Comparison of ENCODE assay signal across 24 mouse cellular contexts in genomic region chr2:112298221-112298620, GRCm38 (mm10). TPM values are rescaled to one million over a fixed set of nuclear protein-coding genes. Genes with fewer than 3 reads are reported as not detected.
"Had no signal": no experiment of that assay in that cellular context is flagged by ENCODE, and none has a peak within 500 bp of the region (broad histone marks: within the 10 kb centered on the region; RNA-seq: fewer than 3 reads in every experiment).

No protein-coding gene starts in this region.

- DNase-seq: liver, postnatal 0 days; lung, adult 2 months; lung, postnatal 14 days; lung, postnatal 36 days; right cerebral cortex, postnatal 25 days; right cerebral cortex, postnatal 4 days; thymus, adult 2 months; thymus, postnatal 25 days; thymus, postnatal 4 days had no signal

- H3K4me3 ChIP-seq: lung, embryonic 15.5 days; megakaryocyte, embryonic 14.5 days; midbrain, embryonic 13.5 days; midbrain, embryonic 15.5 days; neural tube, embryonic 12.5 days; stomach, embryonic 15.5 days had no signal

- ATAC-seq: liver, postnatal 0 days; lung, postnatal 0 days; midbrain, embryonic 13.5 days; midbrain, embryonic 15.5 days had no signal

- H3K9ac ChIP-seq: liver, postnatal 0 days; lung, embryonic 15.5 days; midbrain, embryonic 13.5 days; midbrain, embryonic 15.5 days; neural tube, embryonic 12.5 days; stomach, embryonic 15.5 days had no signal

- H3K27me3 ChIP-seq: lung, embryonic 15.5 days; megakaryocyte, embryonic 14.5 days; midbrain, embryonic 13.5 days; midbrain, embryonic 15.5 days; neural tube, embryonic 12.5 days; stomach, embryonic 15.5 days had no signal

- H3K4me2 ChIP-seq: lung, embryonic 15.5 days; midbrain, embryonic 11.5 days; midbrain, embryonic 13.5 days; midbrain, embryonic 15.5 days; neural tube, embryonic 12.5 days; stomach, embryonic 15.5 days had no signal

- H3K4me1 ChIP-seq: lung, embryonic 15.5 days; midbrain, embryonic 13.5 days; midbrain, embryonic 15.5 days; neural tube, embryonic 12.5 days; stomach, embryonic 15.5 days had no signal

- H3K36me3 ChIP-seq: lung, embryonic 15.5 days; midbrain, embryonic 13.5 days; midbrain, embryonic 15.5 days; neural tube, embryonic 12.5 days; stomach, embryonic 15.5 days had no signal

- H3K9me3 ChIP-seq: lung, embryonic 15.5 days; megakaryocyte, embryonic 14.5 days; midbrain, embryonic 13.5 days; midbrain, embryonic 15.5 days; neural tube, embryonic 12.5 days; stomach, embryonic 15.5 days had no signal

- H3K27ac ChIP-seq: lung, embryonic 15.5 days; macrophage; midbrain, embryonic 13.5 days; midbrain, embryonic 15.5 days; neural tube, embryonic 12.5 days; stomach, embryonic 15.5 days; stomach, postnatal 0 days had no signal

RNA-seq across cellular contexts. Expression of gene Gm21985, which starts 32.1 kb away (rescaled TPM):
- polyA plus RNA-seq: liver, postnatal 0 days; lung, adult 2 months; lung, embryonic 15.5 days; lung, postnatal 0 days; midbrain, embryonic 11.5 days; midbrain, embryonic 13.5 days; midbrain, embryonic 15.5 days; midbrain, postnatal 0 days; neural tube, embryonic 12.5 days; neural tube, embryonic 14.5 days; spleen, adult 2 months; stomach, embryonic 15.5 days; stomach, postnatal 0 days; testis, adult 2 months; thymus, adult 2 months had no signal

RNA-seq across cellular contexts. Expression of gene Nutm1, which starts 39.1 kb away (rescaled TPM):
- polyA plus RNA-seq: lung, adult 2 months; lung, embryonic 15.5 days; macrophage; midbrain, embryonic 11.5 days; midbrain, embryonic 13.5 days; midbrain, embryonic 15.5 days; neural tube, embryonic 12.5 days; neural tube, embryonic 14.5 days; spleen, adult 2 months; urinary bladder, adult 2 months had no signal
